Mouse (Mus musculus) cerebellum, adult 11-12 months (tissue): ENCODE data around the gene Rbm20.

Experiments used
- DNase-seq: peaks from one replicate; pipeline ENCODE4 v3.0.0; 2022

Rbm20 gene

GRCm38 (mm10) chr19:53760125-53761101 is 83.3 kb downstream of the Rbm20 start:
- DNase-seq = no peak

GRCm38 (mm10) chr19:53762749-53763438 is 85.8 kb downstream of the Rbm20 start:
- DNase-seq = no peak

GRCm38 (mm10) chr19:53764688-53765478 is 87.8 kb downstream of the Rbm20 start:
- no peak for DNase-seq

GRCm38 (mm10) chr19:53768478-53768877 is 91.4 kb downstream of the Rbm20 start:
- peak; percentile 7 for DNase-seq

- DNase-seq = no peak
These were observed 97.0 kb downstream of the Rbm20 start for GRCm38 (mm10) chr19:53773937-53774640.

- no peak for DNase-seq
These were observed 97.7 kb downstream of the Rbm20 start for GRCm38 (mm10) chr19:53774641-53775350.

- no peak for DNase-seq
These were observed 102.3 kb downstream of the Rbm20 start for GRCm38 (mm10) chr19:53779402-53779801.

GRCm38 (mm10) chr19:53779818-53780217 is 102.7 kb downstream of the Rbm20 start:
- no peak for DNase-seq

GRCm38 (mm10) chr19:53780752-53781602 is 103.9 kb downstream of the Rbm20 start:
- DNase-seq = no peak

- no peak for DNase-seq
These were observed 104.7 kb downstream of the Rbm20 start for GRCm38 (mm10) chr19:53781826-53782225.

GRCm38 (mm10) chr19:53785352-53785751 is 108.2 kb downstream of the Rbm20 start:
- no peak for DNase-seq

- DNase-seq = no peak
These were observed 109.1 kb downstream of the Rbm20 start for GRCm38 (mm10) chr19:53786239-53786638.

GRCm38 (mm10) chr19:53786836-53787235 is 109.7 kb downstream of the Rbm20 start:
- no peak for DNase-seq

GRCm38 (mm10) chr19:53788621-53789331 is 111.7 kb downstream of the Rbm20 start:
- DNase-seq = no peak

GRCm38 (mm10) chr19:53789571-53789970 is 112.5 kb downstream of the Rbm20 start:
- DNase-seq = no peak

- no peak for DNase-seq
These were observed 114.9 kb downstream of the Rbm20 start for GRCm38 (mm10) chr19:53791751-53792720.

- no peak for DNase-seq
These were observed 116.1 kb downstream of the Rbm20 start for GRCm38 (mm10) chr19:53792976-53793897.
